Mouse (Mus musculus) lung, embryonic 14.5 days (tissue): ENCODE data around the gene Mrpl3. TPM values are rescaled to one million over a fixed set of nuclear protein-coding genes. Genes with fewer than 3 reads are reported as not detected.

Source experiments
- ATAC-seq: fragments of 200-750 bp; cut with Nextera tagmentation; 2 replicates; pipeline ENCODE4 v1.8.0; 2017; ENCODE audit warnings: mild to moderate bottlenecking, moderate TSS enrichment, moderate library complexity; ENCODE audit not compliant: insufficient read depth
- DNase-seq: peaks from one replicate; pipeline ENCODE4 v3.0.0-alpha.2; 2015
- H3K27ac ChIP-seq: fragments of 300-500 bp; sonication (generic); 2 replicates; pipeline ENCODE4 v1.5.1; 2014; ENCODE audit warnings: low read depth, mild to moderate bottlenecking, moderate library complexity
- H3K27me3 ChIP-seq: fragments of 300-500 bp; sonication (generic); 2 replicates; pipeline ENCODE4 v1.6.1; 2014; ENCODE audit warnings: low read length, control low read depth; ENCODE audit not compliant: insufficient read depth
- H3K36me3 ChIP-seq: fragments of 300-500 bp; sonication (generic); 2 replicates; pipeline ENCODE4 v1.6.1; 2014; ENCODE audit warnings: control low read depth; ENCODE audit not compliant: insufficient read depth
- H3K4me1 ChIP-seq: fragments of 300-500 bp; sonication (generic); 2 replicates; pipeline ENCODE4 v1.6.1; 2014; ENCODE audit warnings: antibody characterized with exemption, control low read depth; ENCODE audit not compliant: insufficient read depth
- H3K4me2 ChIP-seq: fragments of 300-500 bp; sonication (generic); 2 replicates; pipeline ENCODE4 v1.6.1; 2014; ENCODE audit warnings: mild to moderate bottlenecking
- H3K4me3 ChIP-seq: fragments of 300-500 bp; sonication (generic); 2 replicates; pipeline ENCODE4 v1.5.1; 2014; ENCODE audit warnings: low read depth, low read length
- H3K9ac ChIP-seq: fragments of 300-500 bp; sonication (generic); 2 replicates; pipeline ENCODE4 v1.6.1; 2014
- H3K9me3 ChIP-seq: fragments of 300-500 bp; sonication (generic); 2 replicates; pipeline ENCODE4 v1.6.1; 2016; ENCODE audit warnings: low read depth, low read length, control low read depth
- CTCF ChIP-seq: IDR thresholded peaks from 2 replicates; pipeline ENCODE4 v1.5.1; 2016; ENCODE audit warnings: antibody characterized with exemption, low read depth
- WGBS: fragments of 180-500 bp; shearing (Covaris S2); extraction: QIAGEN DNeasy Blood & Tissue Kit; methylation state at CpG from one replicate; pipeline ENCODE4 v1.1.7; 2014; 5-methylcytosine and 5-hydroxymethylcytosine counted together
- polyA plus RNA-seq: library from polyadenylated mRNA; unstranded; fragments of >200 nt; fragmentation: Nextera tagmentation; extraction: Ambion mirVana; gene quantifications from 2 replicates; pipeline ENCODE4 v1.2.1, GENCODE M21; 2014

The Mrpl3 gene
- polyA plus RNA-seq, 1 experiment from 2014 or later: 118 TPM

DNA sequence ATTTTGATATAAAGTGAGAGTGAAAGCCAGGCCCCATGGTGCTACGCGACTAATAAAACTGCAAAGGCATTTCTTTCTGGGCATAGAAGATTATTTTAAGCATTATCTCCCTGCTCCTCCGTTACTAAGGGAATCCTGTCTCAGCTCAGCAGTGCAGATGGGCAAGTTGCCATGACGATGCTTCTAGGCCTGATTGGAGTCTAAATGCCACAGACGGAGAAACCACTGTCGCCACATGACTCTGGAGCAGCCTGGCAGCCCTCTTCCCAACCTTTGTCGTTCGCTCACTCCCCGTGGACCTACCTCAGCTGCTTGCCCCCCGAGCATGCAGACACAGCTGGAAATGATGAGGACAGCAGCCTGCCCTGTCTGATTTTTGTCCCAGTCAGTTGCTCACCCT lies 4.7 kb upstream of the Mrpl3 start:
- Histone ChIP-seq H3K27ac (no peak overlapping the region), H3K4me1 (no peaks in the 10 kb centered on the region), H3K9me3 (no peaks in the 10 kb centered on the region), H3K4me3 (no peak overlapping the region), H3K27me3 (no peaks in the 10 kb centered on the region), H3K4me2 (no peak overlapping the region), H3K36me3 (no peaks in the 10 kb centered on the region), H3K9ac (no peak overlapping the region)
- DNase-seq (no peak), ATAC-seq (no peak)
- no peak for TF ChIP-seq CTCF
- WGBS: 63% methylated on average over 10 of the region's 10 CpGs

DNA sequence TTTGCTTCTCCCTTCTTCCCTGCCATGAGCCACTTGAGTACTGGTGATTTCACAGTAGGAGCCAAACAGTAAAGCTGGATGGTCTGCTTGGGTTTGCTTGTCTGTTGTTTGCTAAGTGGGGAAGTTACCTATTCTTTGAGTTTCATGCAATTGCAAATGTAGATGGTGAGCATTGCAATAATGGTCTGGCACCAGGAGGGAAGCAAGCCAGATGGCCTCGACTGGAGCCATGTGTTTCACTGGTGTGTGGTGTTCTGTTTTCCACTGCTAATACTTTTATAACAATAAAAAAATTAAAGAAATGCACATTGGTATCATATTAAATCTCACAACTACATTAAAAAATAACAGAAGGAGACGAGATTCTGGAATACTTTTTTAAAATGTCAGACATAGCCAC lies 3.4 kb upstream of the Mrpl3 start:
- H3K4me2 ChIP-seq: no peak overlapping the region
- no peak overlapping the region for H3K4me3 ChIP-seq
- no peaks in the 10 kb centered on the region for H3K4me1 ChIP-seq
- 35% methylated on average over 2 of the region's 2 CpGs for WGBS
- H3K27ac ChIP-seq: no peak overlapping the region
- no peak for TF ChIP-seq CTCF
- ATAC-seq: no peak
- no peak for DNase-seq
- H3K27me3 ChIP-seq: no peaks in the 10 kb centered on the region
- 0 out of 2 replicates have a peak, but pooled peaks cover 3% of the 10 kb centered on the region for H3K36me3 ChIP-seq
- no peaks in the 10 kb centered on the region for H3K9me3 ChIP-seq
- no peak overlapping the region for H3K9ac ChIP-seq

DNA sequence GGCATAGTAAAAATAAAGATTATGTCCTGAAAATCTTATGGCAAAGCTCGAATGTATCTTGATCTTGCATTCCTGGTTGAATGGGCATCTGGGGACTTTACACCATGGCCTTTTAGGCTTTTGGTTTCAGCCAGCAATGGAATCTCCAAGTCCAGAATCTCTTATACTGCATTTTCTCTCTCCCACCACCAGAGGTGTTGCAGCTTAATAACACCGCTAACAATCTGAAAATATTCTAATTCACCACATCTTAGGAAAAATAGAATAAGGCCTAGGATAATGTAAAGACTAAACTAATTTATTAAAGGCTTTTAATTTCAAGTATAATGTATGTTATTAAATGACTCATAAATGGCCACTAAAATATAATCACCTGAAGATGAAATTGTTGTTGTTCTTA lies 2.8 kb upstream of the Mrpl3 start:
- no peak overlapping the region for H3K27ac ChIP-seq
- H3K9me3 ChIP-seq: no peaks in the 10 kb centered on the region
- TF ChIP-seq CTCF: no peak
- H3K36me3 ChIP-seq: 0 out of 2 replicates have a peak, but pooled peaks cover 8% of the 10 kb centered on the region
- no peaks in the 10 kb centered on the region for H3K4me1 ChIP-seq
- no peak overlapping the region for H3K9ac ChIP-seq
- WGBS: 56% methylated on average over 2 of the region's 2 CpGs
- no peak for ATAC-seq
- H3K4me3 ChIP-seq: no peak overlapping the region
- H3K27me3 ChIP-seq: no peaks in the 10 kb centered on the region
- DNase-seq: no peak
- H3K4me2 ChIP-seq: no peak overlapping the region

DNA sequence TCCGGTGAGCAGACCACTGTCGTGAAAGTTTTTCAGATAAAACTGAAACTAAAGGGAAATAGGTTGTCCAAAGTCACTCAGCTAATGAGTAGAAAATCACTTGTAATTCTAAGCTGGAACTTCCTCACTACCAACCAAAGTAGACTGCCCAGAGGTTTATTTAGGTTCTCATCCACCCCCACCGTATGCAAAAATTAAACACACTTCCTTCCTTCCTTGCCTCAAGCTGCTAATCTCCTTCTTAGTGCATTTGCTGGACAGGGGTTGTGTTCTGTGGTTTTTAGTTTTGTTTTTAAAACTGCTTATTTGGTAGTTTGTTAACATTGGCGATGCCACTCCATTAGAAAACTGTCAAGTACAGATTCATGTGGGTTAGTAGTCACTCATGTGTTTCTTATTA lies 773 bp downstream of the Mrpl3 start:
- Histone ChIP-seq H3K4me3 (peak overlapping the region; percentile 97), H3K9ac (peak overlapping the region; percentile 97), H3K9me3 (no peaks in the 10 kb centered on the region), H3K27ac (no peak overlapping the region), H3K27me3 (no peaks in the 10 kb centered on the region), H3K4me2 (peak overlapping the region; percentile 74), H3K4me1 (no peaks in the 10 kb centered on the region), H3K36me3 (peaks cover 40% of the 10 kb centered on the region)
- DNase-seq (no peak), ATAC-seq (no peak)
- TF ChIP-seq CTCF: no peak
- WGBS: 47% methylated on average over 4 of the region's 4 CpGs

DNA sequence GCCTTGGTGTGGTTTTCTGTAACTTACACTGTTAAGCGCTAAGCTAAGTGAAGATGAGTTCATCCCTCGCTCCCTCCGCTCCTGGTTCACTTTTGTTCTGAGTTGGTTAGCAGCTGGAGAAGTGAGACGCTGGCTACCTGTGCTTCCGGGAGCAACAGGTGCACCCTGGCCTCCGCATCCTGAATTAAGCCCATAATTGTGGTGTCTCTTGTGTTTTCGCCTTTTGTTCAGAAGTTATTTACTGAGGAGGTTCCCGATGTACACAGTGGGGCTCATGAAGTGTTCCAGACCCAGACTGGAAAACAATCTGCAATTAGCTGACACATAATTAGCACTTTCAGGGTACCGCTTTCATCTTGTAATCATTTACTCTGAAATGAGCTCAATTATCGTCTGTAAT lies 16.1 kb downstream of the Mrpl3 start:
- no peak for TF ChIP-seq CTCF
- H3K36me3 ChIP-seq: peaks cover 80% of the 10 kb centered on the region
- H3K4me2 ChIP-seq: no peak overlapping the region
- 92% methylated on average over 10 of the region's 10 CpGs for WGBS
- no peak overlapping the region for H3K27ac ChIP-seq
- H3K4me3 ChIP-seq: no peak overlapping the region
- no peak for ATAC-seq
- H3K9ac ChIP-seq: no peak overlapping the region
- no peak for DNase-seq
- H3K4me1 ChIP-seq: no peaks in the 10 kb centered on the region
- H3K27me3 ChIP-seq: no peaks in the 10 kb centered on the region
- H3K9me3 ChIP-seq: no peaks in the 10 kb centered on the region

DNA sequence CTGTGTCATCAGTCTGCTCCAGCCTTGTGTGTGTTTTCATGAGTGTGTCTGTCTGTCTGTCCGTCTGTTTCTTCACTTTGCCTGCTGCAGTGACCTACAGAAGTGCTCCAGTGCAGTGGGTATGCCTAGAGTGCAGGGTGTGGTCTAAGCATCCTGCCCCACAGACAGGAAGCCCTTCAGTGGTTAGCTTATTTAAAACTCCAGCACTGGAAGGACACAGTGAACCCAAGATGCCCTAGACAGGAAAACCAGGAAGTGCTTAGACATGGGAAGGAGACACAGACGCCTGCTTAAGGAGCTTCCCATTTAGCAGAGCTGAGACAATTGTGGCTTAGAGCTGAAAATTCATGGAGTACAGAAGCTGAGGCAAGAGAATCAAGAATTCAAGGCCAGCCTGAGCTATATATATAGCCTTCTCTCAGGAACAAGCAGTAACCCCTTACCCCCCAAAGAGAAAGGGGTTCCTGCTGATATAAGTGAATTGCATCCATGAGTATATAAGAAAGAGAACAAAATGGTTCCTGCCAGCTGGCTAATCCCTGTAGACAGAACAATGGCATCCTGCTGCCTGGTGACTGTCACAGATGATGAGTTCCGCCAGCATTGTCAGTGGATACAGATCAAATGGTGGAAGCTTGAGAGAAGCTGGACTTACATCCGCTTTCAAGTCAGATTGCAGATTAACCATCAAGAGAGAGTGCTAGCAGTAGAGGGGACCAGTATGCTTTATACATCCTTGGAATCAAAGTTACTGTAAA lies 20.1 kb downstream of the Mrpl3 start:
- no peak overlapping the region for H3K9ac ChIP-seq
- no peaks in the 10 kb centered on the region for H3K9me3 ChIP-seq
- 73% methylated on average over 4 of the region's 4 CpGs for WGBS
- no peaks in the 10 kb centered on the region for H3K4me1 ChIP-seq
- DNase-seq (peak; percentile 5), ATAC-seq (no peak)
- TF ChIP-seq CTCF: no peak
- H3K36me3 ChIP-seq: peaks cover 84% of the 10 kb centered on the region
- no peak overlapping the region for H3K27ac ChIP-seq
- H3K4me3 ChIP-seq: no peak overlapping the region
- H3K27me3 ChIP-seq: no peaks in the 10 kb centered on the region
- no peak overlapping the region for H3K4me2 ChIP-seq

DNA sequence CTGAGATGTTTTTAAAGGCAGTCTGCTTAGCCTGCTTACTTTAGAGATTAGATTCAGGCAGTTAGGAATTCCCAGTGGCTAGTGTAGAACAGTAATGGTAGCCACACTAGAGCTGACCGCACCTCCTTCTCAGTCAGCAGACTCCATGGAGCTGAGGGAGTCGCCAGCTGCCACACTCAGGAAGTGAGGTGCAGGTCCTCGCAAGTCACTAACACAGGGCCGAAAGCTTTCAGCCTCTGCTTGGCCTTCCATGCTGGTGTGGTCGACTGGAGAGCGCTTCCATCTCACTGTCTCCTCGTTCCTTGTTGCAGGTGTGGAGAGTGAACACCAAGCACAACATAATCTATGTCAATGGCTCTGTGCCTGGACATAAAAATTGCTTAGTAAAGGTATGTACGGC lies 21.8 kb downstream of the Mrpl3 start:
- Histone ChIP-seq H3K27ac (no peak overlapping the region), H3K36me3 (peaks cover 70% of the 10 kb centered on the region), H3K27me3 (no peaks in the 10 kb centered on the region), H3K9ac (no peak overlapping the region), H3K4me1 (no peaks in the 10 kb centered on the region), H3K4me3 (no peak overlapping the region), H3K9me3 (no peaks in the 10 kb centered on the region), H3K4me2 (no peak overlapping the region)
- DNase-seq (no peak), ATAC-seq (no peak)
- 92% methylated on average over 8 of the region's 8 CpGs for WGBS
- TF ChIP-seq CTCF: no peak
